Mouse (Mus musculus) lung, adult 2 months (tissue): Measurements from ENCODE around the gene Ace. TPM values are rescaled to one million over a fixed set of nuclear protein-coding genes. Genes with fewer than 3 reads are reported as not detected.

Experiments used
- DNase-seq: peaks from one replicate; pipeline ENCODE4 v3.0.0; 2022
- H3K4me1 ChIP-seq: fragments of 200-500 bp; 2 replicates; pipeline ENCODE4 v1.6.1; 2011; ENCODE audit warnings: low read length; ENCODE audit not compliant: control insufficient read depth, insufficient read depth
- H3K4me3 ChIP-seq: fragments of 200-500 bp; replicated peaks from 2 replicates; pipeline ENCODE3; 2011; ENCODE audit warnings: low read depth, mild to moderate bottlenecking, control low read depth, low read length; ENCODE audit errors: extremely low read depth
- CTCF ChIP-seq: fragments of 200-500 bp; IDR thresholded peaks from 2 replicates; pipeline ENCODE4 v1.5.1; 2011; ENCODE audit warnings: mild to moderate bottlenecking, low read length, control low read depth; ENCODE audit not compliant: insufficient read depth
- POLR2A ChIP-seq: fragments of 200-500 bp; IDR thresholded peaks from 2 replicates; pipeline ENCODE4 v1.6.1; 2011; ENCODE audit warnings: low read depth, mild to moderate bottlenecking, control low read depth, low read length, borderline replicate concordance; ENCODE audit errors: extremely low read depth
- WGBS: fragments of 180-500 bp; shearing (Covaris S2); methylation state at CpG from one replicate; pipeline ENCODE4 v1.1.7; 2018; 5-methylcytosine and 5-hydroxymethylcytosine counted together
- polyA plus RNA-seq: library from polyadenylated mRNA; depleted of rRNA; stranded (reverse); fragments of >200 nt; gene quantifications from 2 replicates; pipeline ENCODE4 v1.2.3, GENCODE M21; 2012

Ace gene
- polyA plus RNA-seq, 1 experiment = 704 TPM

GRCm38 (mm10) chr11:105944770-105945672 is 22.7 kb upstream of the Ace start:
- H3K4me3 ChIP-seq = peak overlapping the region; percentile 73
- peaks cover 22% of the 10 kb centered on the region for H3K4me1 ChIP-seq
- peak; percentile 57; the same call in 1 of the 2 replicates for TF ChIP-seq POLR2A
- TF ChIP-seq CTCF = no peak
- 38% methylated on average over 16 of the region's 16 CpGs for WGBS
- DNase-seq = peak; percentile 65

- DNase-seq = no peak
- 27% methylated on average over 11 of the region's 11 CpGs for WGBS
- no peak for TF ChIP-seq POLR2A
- no peak for TF ChIP-seq CTCF
- peaks cover 22% of the 10 kb centered on the region for H3K4me1 ChIP-seq
- no peak overlapping the region for H3K4me3 ChIP-seq
These were observed 21.0 kb upstream of the Ace start for GRCm38 (mm10) chr11:105946694-105947154.

- no peak for DNase-seq
- Histone ChIP-seq H3K4me1 (peaks cover 23% of the 10 kb centered on the region), H3K4me3 (no peak overlapping the region)
- 39% methylated on average over 2 of the region's 2 CpGs for WGBS
- TF ChIP-seq POLR2A = no peak
- TF ChIP-seq CTCF = no peak
These were observed 19.5 kb upstream of the Ace start for GRCm38 (mm10) chr11:105948255-105948654.

GRCm38 (mm10) chr11:105950519-105950918 is 17.2 kb upstream of the Ace start:
- TF ChIP-seq POLR2A = no peak
- no peak for TF ChIP-seq CTCF
- peaks cover 27% of the 10 kb centered on the region for H3K4me1 ChIP-seq
- WGBS = 57% methylated on average over 4 of the region's 4 CpGs
- no peak for DNase-seq
- no peak overlapping the region for H3K4me3 ChIP-seq

- Histone ChIP-seq H3K4me1 (peaks cover 20% of the 10 kb centered on the region), H3K4me3 (no peak overlapping the region)
- no peak for TF ChIP-seq CTCF
- no peak for TF ChIP-seq POLR2A
- 74% methylated on average over 3 of the region's 3 CpGs for WGBS
- DNase-seq = no peak
These were observed 16.1 kb upstream of the Ace start for GRCm38 (mm10) chr11:105951601-105952044.

GRCm38 (mm10) chr11:105952111-105952510 is 15.6 kb upstream of the Ace start:
- TF ChIP-seq POLR2A = no peak
- no peak for TF ChIP-seq CTCF
- Histone ChIP-seq H3K4me1 (peaks cover 15% of the 10 kb centered on the region), H3K4me3 (no peak overlapping the region)
- WGBS = 92% methylated on average over 9 of the region's 9 CpGs
- DNase-seq = no peak

GRCm38 (mm10) chr11:105952911-105953386 is 14.8 kb upstream of the Ace start, which contains the start of gene Cyb561:
Gene Cyb561 (minus strand): TSS chr11:105953336.
- Histone ChIP-seq H3K4me1 (peaks cover 14% of the 10 kb centered on the region), H3K4me3 (no peak within 1 kb of the TSS)
- TF ChIP-seq CTCF = no peak
- TF ChIP-seq POLR2A = no peak
- no peak for DNase-seq
- 67% methylated on average over 12 of the region's 12 CpGs for WGBS

- DNase-seq = no peak
- WGBS = 32% methylated on average over 6 of the region's 6 CpGs
- Histone ChIP-seq H3K4me3 (no peak overlapping the region), H3K4me1 (peaks cover 13% of the 10 kb centered on the region)
- no peak for TF ChIP-seq CTCF
- no peak for TF ChIP-seq POLR2A
These were observed 14.3 kb upstream of the Ace start for GRCm38 (mm10) chr11:105953402-105953801.

- Histone ChIP-seq H3K4me1 (peaks cover 19% of the 10 kb centered on the region), H3K4me3 (no peak overlapping the region)
- TF ChIP-seq POLR2A (no peak), CTCF (no peak)
- WGBS = 87% methylated on average over 28 of the region's 28 CpGs
- DNase-seq = no peak
These were observed 11.8 kb upstream of the Ace start for GRCm38 (mm10) chr11:105955815-105956430.

- peaks cover 19% of the 10 kb centered on the region for H3K4me1 ChIP-seq
- WGBS = 47% methylated on average over 6 of the region's 6 CpGs
- DNase-seq = no peak
- peak; percentile 63; the same call in 1 of the 2 replicates for TF ChIP-seq POLR2A
- no peak for TF ChIP-seq CTCF
- H3K4me3 ChIP-seq = no peak overlapping the region
These were observed 10.2 kb upstream of the Ace start for GRCm38 (mm10) chr11:105957501-105957900.
